Mouse (Mus musculus): ENCODE measurements at regions not wholly inside any gene's neighbourhood (a gene's known extent, or its start where the extent isn't known, plus 50 kb on each side); places are given as distances from the start of the nearest gene placed in this dataset.

GRCm38 (mm10) chr10:44744221-44744620 is 215.9 kb upstream of the Prdm1 start:
- 88% methylated on average over 2 of the region's 2 CpGs for WGBS
- Histone ChIP-seq H3K4me3 (no peak overlapping the region), H3K36me3 (replicated peaks) (no peaks in the 10 kb centered on the region), H3K9me3 (no peaks in the 10 kb centered on the region), H3K4me1 (no peaks in the 10 kb centered on the region), H3K27me3 (ENCODE audit: poor library complexity, severe bottlenecking) (no peaks in the 10 kb centered on the region), H3K27ac (no peak overlapping the region)
- DNase-seq (ENCODE audit: extremely low spot score, low spot score), result no peak

DNA sequence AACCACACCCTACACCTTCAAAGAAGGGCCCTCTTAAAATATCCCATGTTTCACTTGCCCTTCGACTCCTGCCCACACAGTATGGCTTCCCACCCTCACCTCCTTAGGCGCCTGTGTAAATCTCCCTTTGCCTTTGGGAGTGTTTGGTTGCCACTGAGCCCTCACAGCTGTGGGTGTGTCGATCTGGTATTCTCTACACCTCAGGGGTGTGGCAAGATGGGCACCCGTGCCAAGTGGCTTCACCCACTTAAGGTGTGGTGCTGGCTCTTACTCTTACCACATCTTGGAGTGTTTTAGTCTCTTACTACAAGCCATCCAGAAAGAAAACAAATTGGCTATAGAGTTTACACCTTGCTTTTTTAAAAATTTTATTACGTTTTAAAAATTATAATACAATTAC is 205.3 kb upstream of the Prdm1 start:
- WGBS, result 87% methylated on average over 5 of the region's 5 CpGs

GRCm38 (mm10) chr10:44730721-44731120 is 202.4 kb upstream of the Prdm1 start:
- H3K4me1 ChIP-seq, result no peaks in the 10 kb centered on the region
- no peak overlapping the region for H3K4me3 ChIP-seq
- H3K9me3 ChIP-seq, result no peaks in the 10 kb centered on the region
- H3K27ac ChIP-seq, result no peak overlapping the region
- DNase-seq (ENCODE audit: extremely low spot score, low spot score), result no peak
- no peaks in the 10 kb centered on the region for H3K36me3 ChIP-seq (replicated peaks)
- WGBS, result 89% methylated on average over 8 of the region's 8 CpGs
- no peaks in the 10 kb centered on the region for H3K27me3 ChIP-seq (ENCODE audit: poor library complexity, severe bottlenecking)

More for the DNA sequence above, 205.3 kb upstream of the Prdm1 start:
- no peaks in the 10 kb centered on the region for H3K27me3 ChIP-seq (ENCODE audit: poor library complexity, severe bottlenecking)
- no peak overlapping the region for H3K4me3 ChIP-seq
- no peaks in the 10 kb centered on the region for H3K36me3 ChIP-seq (replicated peaks)
- no peaks in the 10 kb centered on the region for H3K9me3 ChIP-seq
- H3K27ac ChIP-seq, result no peak overlapping the region
- H3K4me1 ChIP-seq, result no peaks in the 10 kb centered on the region
- no peak for DNase-seq (ENCODE audit: extremely low spot score, low spot score)

GRCm38 (mm10) chr10:44728963-44729362 is 200.7 kb upstream of the Prdm1 start:
- no peak overlapping the region for H3K4me3 ChIP-seq
- no peak overlapping the region for H3K27ac ChIP-seq
- no peaks in the 10 kb centered on the region for H3K4me1 ChIP-seq
- 92% methylated on average over 4 of the region's 4 CpGs for WGBS
- no peaks in the 10 kb centered on the region for H3K9me3 ChIP-seq
- no peaks in the 10 kb centered on the region for H3K27me3 ChIP-seq (ENCODE audit: poor library complexity, severe bottlenecking)
- H3K36me3 ChIP-seq (replicated peaks), result no peaks in the 10 kb centered on the region
- DNase-seq (ENCODE audit: extremely low spot score, low spot score), result no peak

DNA sequence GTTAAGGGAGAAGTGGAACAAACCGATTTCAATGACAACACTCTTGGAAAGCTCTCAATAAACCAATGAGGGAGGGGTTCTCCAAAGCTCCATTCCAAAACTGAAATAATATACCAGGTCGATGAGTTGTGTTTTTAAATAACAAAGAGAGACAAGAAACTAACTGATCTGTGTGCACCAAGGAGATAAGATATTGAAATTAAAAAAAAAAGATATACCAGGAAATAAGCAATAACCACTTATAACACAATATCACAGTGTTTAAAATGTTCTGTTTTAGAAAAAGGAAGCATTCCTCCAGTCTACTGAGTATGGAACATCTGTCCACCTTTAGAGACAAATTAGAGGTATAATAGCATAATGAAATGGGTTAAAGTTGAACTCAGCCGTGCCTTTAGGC is 196.3 kb upstream of the Prdm1 start:
- H3K9me3 ChIP-seq, result no peaks in the 10 kb centered on the region
- 70% methylated on average over 3 of the region's 3 CpGs for WGBS
- no peaks in the 10 kb centered on the region for H3K27me3 ChIP-seq (ENCODE audit: poor library complexity, severe bottlenecking)
- no peaks in the 10 kb centered on the region for H3K4me1 ChIP-seq
- no peaks in the 10 kb centered on the region for H3K36me3 ChIP-seq (replicated peaks)
- no peak overlapping the region for H3K4me3 ChIP-seq
- no peak for DNase-seq (ENCODE audit: extremely low spot score, low spot score)
- no peak overlapping the region for H3K27ac ChIP-seq

- WGBS, result 82% methylated on average over 1 of the region's 1 CpGs
Measured at GRCm38 (mm10) chr10:44723845-44724244, 195.5 kb upstream of the Prdm1 start.

DNA sequence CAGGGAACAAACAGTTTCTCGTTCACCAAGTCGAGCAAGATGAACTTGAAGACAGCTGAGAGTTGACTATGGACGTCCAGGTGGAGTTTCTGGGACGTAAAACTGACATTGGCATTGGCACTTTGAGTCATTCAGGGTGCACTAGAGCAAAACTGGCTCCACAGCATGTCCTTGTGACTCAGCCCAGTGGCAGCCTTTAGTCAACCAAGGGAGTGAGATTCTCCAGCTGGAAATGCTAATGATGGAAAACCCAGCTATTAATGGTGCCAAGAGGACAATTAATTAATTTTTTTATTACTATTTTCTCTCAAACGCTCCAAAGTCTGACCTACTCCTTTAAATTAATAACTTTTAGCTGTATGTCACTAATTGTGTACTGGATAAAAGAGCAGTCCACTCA is 195.0 kb upstream of the Prdm1 start:
- 89% methylated on average over 5 of the region's 5 CpGs for WGBS
- H3K27ac ChIP-seq, result no peak overlapping the region
- H3K27me3 ChIP-seq (ENCODE audit: poor library complexity, severe bottlenecking), result no peaks in the 10 kb centered on the region
- H3K9me3 ChIP-seq, result no peaks in the 10 kb centered on the region
- DNase-seq (ENCODE audit: extremely low spot score, low spot score), result no peak
- no peak overlapping the region for H3K4me3 ChIP-seq
- no peaks in the 10 kb centered on the region for H3K4me1 ChIP-seq
- H3K36me3 ChIP-seq (replicated peaks), result no peaks in the 10 kb centered on the region

More at GRCm38 (mm10) chr10:44723845-44724244, 195.5 kb upstream of the Prdm1 start:
- Histone ChIP-seq H3K27ac (no peak overlapping the region), H3K4me1 (no peaks in the 10 kb centered on the region), H3K4me3 (no peak overlapping the region), H3K36me3 (replicated peaks) (no peaks in the 10 kb centered on the region), H3K9me3 (no peaks in the 10 kb centered on the region), H3K27me3 (ENCODE audit: poor library complexity, severe bottlenecking) (no peaks in the 10 kb centered on the region)
- no peak for DNase-seq (ENCODE audit: extremely low spot score, low spot score)

DNA sequence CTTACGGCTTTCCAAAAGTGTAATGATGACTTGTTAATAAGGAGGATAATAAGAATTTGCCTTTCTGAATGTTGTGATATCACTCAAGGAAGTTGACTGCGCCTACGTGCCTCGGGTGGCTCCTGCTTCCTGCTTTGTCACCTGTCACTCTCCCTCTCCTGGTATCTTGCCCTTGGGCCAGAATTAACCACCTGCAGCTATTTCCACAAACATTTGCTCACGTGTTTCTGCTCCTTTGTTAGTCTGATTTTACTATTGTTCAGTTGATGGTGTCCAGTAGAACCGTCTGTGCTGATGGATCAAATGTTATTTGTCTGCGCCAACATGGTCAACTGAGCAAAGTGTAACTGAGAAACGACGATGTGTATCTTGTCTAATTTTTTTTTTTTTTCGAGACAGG is 193.4 kb upstream of the Prdm1 start:
- no peak overlapping the region for H3K4me3 ChIP-seq
- no peak for DNase-seq (ENCODE audit: extremely low spot score, low spot score)
- H3K9me3 ChIP-seq, result no peaks in the 10 kb centered on the region
- H3K36me3 ChIP-seq (replicated peaks), result no peaks in the 10 kb centered on the region
- H3K27ac ChIP-seq, result no peak overlapping the region
- no peaks in the 10 kb centered on the region for H3K27me3 ChIP-seq (ENCODE audit: poor library complexity, severe bottlenecking)
- H3K4me1 ChIP-seq, result peaks cover 2% of the 10 kb centered on the region; the same call in 1 of the 2 replicates
- WGBS, result 86% methylated on average over 10 of the region's 10 CpGs

DNA sequence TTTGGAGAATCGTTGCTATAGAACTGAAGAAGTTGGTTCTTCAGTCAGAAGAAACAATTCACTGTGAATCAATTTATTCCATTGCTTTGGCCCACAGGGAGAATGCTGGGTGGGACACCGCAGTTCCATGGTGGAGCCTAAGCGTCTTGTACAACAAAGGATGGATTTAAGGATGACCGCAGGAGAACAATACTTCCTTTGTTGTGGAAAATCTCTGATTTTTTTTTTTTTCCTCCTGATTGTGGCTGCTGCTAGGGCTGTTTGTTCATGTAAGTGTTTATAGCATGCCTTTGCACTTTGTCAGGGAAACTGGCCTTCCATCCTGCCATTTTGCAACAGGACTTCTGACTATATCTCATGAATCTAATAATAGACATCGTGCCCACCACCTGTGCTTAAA is 188.3 kb upstream of the Prdm1 start:
- no peaks in the 10 kb centered on the region for H3K9me3 ChIP-seq
- peaks cover 5% of the 10 kb centered on the region; the same call in 1 of the 2 replicates for H3K4me1 ChIP-seq
- WGBS, result 56% methylated on average over 5 of the region's 5 CpGs
- no peaks in the 10 kb centered on the region for H3K36me3 ChIP-seq (replicated peaks)
- no peak overlapping the region for H3K27ac ChIP-seq
- no peak for DNase-seq (ENCODE audit: extremely low spot score, low spot score)
- no peak overlapping the region for H3K4me3 ChIP-seq
- H3K27me3 ChIP-seq (ENCODE audit: poor library complexity, severe bottlenecking), result no peaks in the 10 kb centered on the region

- Histone ChIP-seq H3K4me1 (peaks cover 5% of the 10 kb centered on the region; the same call in 1 of the 2 replicates), H3K27me3 (ENCODE audit: poor library complexity, severe bottlenecking) (no peaks in the 10 kb centered on the region), H3K27ac (no peak overlapping the region), H3K36me3 (replicated peaks) (no peaks in the 10 kb centered on the region), H3K4me3 (no peak overlapping the region), H3K9me3 (no peaks in the 10 kb centered on the region)
- no peak for DNase-seq (ENCODE audit: extremely low spot score, low spot score)
Measured at GRCm38 (mm10) chr10:44715902-44716301, 187.6 kb upstream of the Prdm1 start.

DNA sequence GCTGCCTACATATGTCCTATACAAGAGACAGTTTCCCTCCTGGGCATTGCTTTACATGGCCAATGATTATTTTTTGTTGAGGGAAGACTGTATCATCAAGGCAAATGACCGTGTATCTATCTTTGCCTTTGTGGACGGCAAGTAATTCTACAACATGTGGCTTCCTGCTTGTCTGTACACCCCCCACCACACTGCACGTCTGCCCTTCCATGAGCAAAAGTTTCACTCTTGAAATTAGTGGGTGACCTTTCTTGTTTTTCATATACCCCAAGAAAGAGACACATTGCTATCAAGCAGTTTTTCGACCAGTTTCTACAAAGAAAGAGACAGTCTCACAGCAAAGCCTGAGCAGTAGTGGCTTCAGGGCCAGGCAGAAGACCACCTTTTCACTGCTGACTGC is 180.5 kb upstream of the Prdm1 start:
- DNase-seq (ENCODE audit: extremely low spot score, low spot score), result no peak
- no peaks in the 10 kb centered on the region for H3K27me3 ChIP-seq (ENCODE audit: poor library complexity, severe bottlenecking)
- no peaks in the 10 kb centered on the region for H3K36me3 ChIP-seq (replicated peaks)
- WGBS, result 89% methylated on average over 4 of the region's 4 CpGs
- H3K9me3 ChIP-seq, result no peaks in the 10 kb centered on the region
- no peak overlapping the region for H3K4me3 ChIP-seq
- no peaks in the 10 kb centered on the region for H3K4me1 ChIP-seq
- H3K27ac ChIP-seq, result no peak overlapping the region

- Histone ChIP-seq H3K36me3 (replicated peaks) (no peaks in the 10 kb centered on the region), H3K27me3 (ENCODE audit: poor library complexity, severe bottlenecking) (no peaks in the 10 kb centered on the region), H3K9me3 (no peaks in the 10 kb centered on the region), H3K4me1 (no peaks in the 10 kb centered on the region), H3K4me3 (no peak overlapping the region), H3K27ac (no peak overlapping the region)
- no peak for DNase-seq (ENCODE audit: extremely low spot score, low spot score)
- 84% methylated on average over 3 of the region's 3 CpGs for WGBS
Measured at GRCm38 (mm10) chr10:44704143-44704542, 175.8 kb upstream of the Prdm1 start.

DNA sequence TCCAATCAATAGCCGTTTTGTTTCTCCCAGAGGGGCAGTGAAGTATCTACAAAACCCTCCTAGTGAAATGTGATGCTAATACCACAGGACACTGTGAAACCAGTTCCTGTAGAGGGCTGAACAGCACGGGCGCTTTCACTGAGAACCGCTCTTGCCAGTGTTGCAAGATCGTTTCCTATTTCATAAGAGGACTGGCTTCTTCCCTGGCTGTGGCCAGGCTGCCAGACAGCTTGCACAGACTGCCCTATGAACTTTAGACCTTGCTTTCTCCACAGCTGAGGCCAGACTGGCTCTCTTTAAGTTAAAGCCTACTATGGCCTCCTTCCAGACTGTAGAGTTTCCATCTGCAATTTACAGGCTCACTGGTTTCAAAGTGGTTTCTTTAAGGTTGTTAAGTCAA is 173.8 kb upstream of the Prdm1 start:
- no peaks in the 10 kb centered on the region for H3K27me3 ChIP-seq (ENCODE audit: poor library complexity, severe bottlenecking)
- no peak overlapping the region for H3K4me3 ChIP-seq
- DNase-seq (ENCODE audit: extremely low spot score, low spot score), result no peak
- H3K4me1 ChIP-seq, result 0 out of 2 replicates have a peak, but pooled peaks cover 1% of the 10 kb centered on the region
- H3K27ac ChIP-seq, result no peak overlapping the region
- H3K9me3 ChIP-seq, result no peaks in the 10 kb centered on the region
- 83% methylated on average over 5 of the region's 5 CpGs for WGBS
- no peaks in the 10 kb centered on the region for H3K36me3 ChIP-seq (replicated peaks)

GRCm38 (mm10) chr10:44699988-44700537 is 171.8 kb upstream of the Prdm1 start:
- no peak overlapping the region for H3K27ac ChIP-seq
- 0 out of 2 replicates have a peak, but pooled peaks cover 6% of the 10 kb centered on the region for H3K4me1 ChIP-seq
- no peaks in the 10 kb centered on the region for H3K36me3 ChIP-seq (replicated peaks)
- no peaks in the 10 kb centered on the region for H3K9me3 ChIP-seq
- H3K4me3 ChIP-seq, result no peak overlapping the region
- DNase-seq (ENCODE audit: extremely low spot score, low spot score), result no peak
- WGBS, result 92% methylated on average over 11 of the region's 11 CpGs
- H3K27me3 ChIP-seq (ENCODE audit: poor library complexity, severe bottlenecking), result no peaks in the 10 kb centered on the region
